In genomic region chr12:84187752-84188601, GRCm38 (mm10) we compare ENCODE assay signal across 8 mouse cellular contexts. TPM values are rescaled to one million over a fixed set of nuclear protein-coding genes. Genes with fewer than 3 reads are reported as not detected.
DNase-seq lines count a peak whose midpoint lies in the region; ATAC-seq and TF ChIP-seq lines count a peak whose summit lies in the region.

No protein-coding gene starts in this region.

- peak; percentile 56 for DNase-seq in layer of hippocampus, adult 9-11 months
- no peak for DNase-seq in layer of hippocampus, postnatal 25 days (ENCODE audit: extremely low spot score in 1 of 2, low spot score in 1 of 2)
- peak; percentile 84 for DNase-seq in brain, adult 2 months (ENCODE audit: low read depth, low spot score)
- DNase-seq in heart, adult 8-10 months (ENCODE audit: low spot score): peak; percentile 59
- DNase-seq in limb, embryonic 11.5 days (ENCODE audit: low spot score): peak; percentile 48
- no peak for DNase-seq in embryo, embryonic 11 days
- no peak for DNase-seq in spleen, postnatal 14 days (ENCODE audit: low spot score in 2 of 2)

- 0 out of 2 replicates have a peak overlapping the region, but pooled peaks have one; percentile 34 for H3K9ac ChIP-seq in limb, embryonic 11.5 days (ENCODE audit: low read length)

- WGBS in limb, embryonic 11.5 days: 53% methylated on average over 15 of the region's 15 CpGs
- WGBS in small intestine, adult 2 months: 50% methylated on average over 15 of the region's 15 CpGs

- H3K4me1 ChIP-seq in limb, embryonic 11.5 days (ENCODE audit: control insufficient read depth, insufficient read depth, low read length): peaks cover 54% of the 10 kb centered on the region
- peaks cover 67% of the 10 kb centered on the region for H3K4me1 ChIP-seq in small intestine, adult 2 months (ENCODE audit: control insufficient read depth, insufficient read depth, insufficient read length, low read length)

- no peak for TF ChIP-seq CTCF in small intestine, adult 2 months (IDR thresholded peaks at IDR 0.05; ENCODE audit: extremely low read depth, insufficient read length, insufficient replicate concordance, low read depth, low read length)

- no peak for TF ChIP-seq POLR2A in small intestine, adult 2 months (IDR thresholded peaks at IDR 0.05; ENCODE audit: low read depth, low read length)

- no peak overlapping the region for H3K4me2 ChIP-seq in limb, embryonic 11.5 days (ENCODE audit: low read depth, severe bottlenecking)

- H3K27me3 ChIP-seq in limb, embryonic 11.5 days (ENCODE audit: control insufficient read depth, insufficient read depth, low read length): no peaks in the 10 kb centered on the region
- H3K27me3 ChIP-seq in small intestine, adult 2 months (ENCODE audit: control insufficient read depth, insufficient read depth, low read length): no peaks in the 10 kb centered on the region

- ATAC-seq in limb, embryonic 11.5 days (ENCODE audit: insufficient number of reproducible peaks, low FRiP score, low TSS enrichment, low read depth): no peak

- no peak overlapping the region for H3K27ac ChIP-seq in limb, embryonic 11.5 days (replicated peaks; ENCODE audit: low read depth, low read length)
- H3K27ac ChIP-seq in small intestine, adult 2 months (ENCODE audit: insufficient read depth, low read depth, low read length): peak overlapping the region; percentile 63

- no peak overlapping the region for H3K4me3 ChIP-seq in limb, embryonic 11.5 days (ENCODE audit: low read depth, low read length)
- H3K4me3 ChIP-seq in small intestine, adult 2 months (ENCODE audit: low read depth, low read length): peak overlapping the region; percentile 10

- H3K36me3 ChIP-seq in limb, embryonic 11.5 days (ENCODE audit: control insufficient read depth, insufficient read depth, low read length): no peaks in the 10 kb centered on the region; the same call in none of the 2 replicates
- H3K36me3 ChIP-seq in small intestine, adult 2 months (ENCODE audit: control insufficient read depth, insufficient read depth, low read length): peaks cover 6% of the 10 kb centered on the region; the same call in 1 of the 2 replicates

- H3K9me3 ChIP-seq in limb, embryonic 11.5 days (ENCODE audit: control insufficient read depth, low read length): no peaks in the 10 kb centered on the region

RNA-seq across cellular contexts. Expression of gene Elmsan1, which starts 30.7 kb away (rescaled TPM):
- 10 to 100 TPM; 21.0 to 21.7 TPM for total RNA-seq in layer of hippocampus, postnatal 25 days (2021)
- 10 to 100 TPM; 13.1 to 17.5 (median 14.5) TPM for total RNA-seq in heart, adult 8-10 months (2022)
- 6.1 and 6.6 TPM in 2 replicates for polyA plus RNA-seq in limb, embryonic 11.5 days (2014; fragmentation: Nextera tagmentation; extraction: Ambion mirVana)
- polyA plus RNA-seq in small intestine, adult 2 months (2012; rRNA removed): 8.9 and 25.9 TPM in 2 replicates

RNA-seq across cellular contexts. Expression of gene Pnma1, which starts 39.7 kb away (rescaled TPM):
- total RNA-seq in layer of hippocampus, postnatal 25 days (2021): 1 to 10 TPM; 3.8 to 4.5 TPM
- total RNA-seq in heart, adult 8-10 months (2022): under 1 TPM in 2 of 4 experiments, not detected in 2; 0.11 TPM
- polyA plus RNA-seq in limb, embryonic 11.5 days (2014; fragmentation: Nextera tagmentation; extraction: Ambion mirVana): 0.70 and 0.99 TPM in 2 replicates
- polyA plus RNA-seq in small intestine, adult 2 months (2012; rRNA removed): 0.10 and 0.33 TPM in 2 replicates

Comparison
In these comparisons a context has a peak if more than half of its experiments do, and no peak if none do; other contexts are left out.
1. DNase-seq: peak in layer of hippocampus, adult 9-11 months (single experiment), brain, adult 2 months (single experiment), heart, adult 8-10 months (single experiment) and limb, embryonic 11.5 days (single experiment); none in layer of hippocampus, postnatal 25 days (0 of 2), embryo, embryonic 11 days (single experiment) and spleen, postnatal 14 days (0 of 2).
2. RNA of gene Pnma1, which starts 39.7 kb away (total RNA-seq): 3.8 to 4.5 TPM in layer of hippocampus, postnatal 25 days; 0.11 TPM in heart, adult 8-10 months; every median in the first group is over 4 times any median in the second.